Mouse (Mus musculus) olfactory bulb, adult 2 months (tissue): ENCODE measurements at regions not wholly inside any gene's neighbourhood (a gene's known extent, or its start where the extent isn't known, plus 50 kb on each side); places are given as distances from the start of the nearest gene placed in this dataset.

Source experiments
- H3K27ac ChIP-seq: fragments of 200-500 bp; 2 replicates; pipeline ENCODE4 v1.5.1; 2012; ENCODE audit warnings: low read depth, low read length; ENCODE audit not compliant: insufficient read depth
- H3K4me1 ChIP-seq: fragments of 200-500 bp; 2 replicates; pipeline ENCODE4 v1.6.1; 2012; ENCODE audit warnings: low read length; ENCODE audit not compliant: control insufficient read depth, insufficient read depth
- H3K4me3 ChIP-seq: fragments of 200-500 bp; 2 replicates; pipeline ENCODE4 v1.5.1; 2012; ENCODE audit warnings: mild to moderate bottlenecking, low read depth, low read length, moderate library complexity; ENCODE audit not compliant: insufficient read depth
- CTCF ChIP-seq: fragments of 200-500 bp; IDR thresholded peaks from 2 replicates; pipeline ENCODE4 v1.5.1; 2012; ENCODE audit warnings: low read depth, mild to moderate bottlenecking, low read length, moderate library complexity; ENCODE audit not compliant: insufficient read depth
- POLR2A ChIP-seq: fragments of 200-500 bp; IDR thresholded peaks from 2 replicates; pipeline ENCODE4 v1.6.1; 2012; ENCODE audit warnings: mild to moderate bottlenecking, low read depth, low read length, moderate library complexity; ENCODE audit not compliant: insufficient read depth
- WGBS: fragments of 180-500 bp; shearing (Covaris S2); methylation state at CpG from one replicate; pipeline ENCODE4 v1.1.7; 2018; 5-methylcytosine and 5-hydroxymethylcytosine counted together

DNA sequence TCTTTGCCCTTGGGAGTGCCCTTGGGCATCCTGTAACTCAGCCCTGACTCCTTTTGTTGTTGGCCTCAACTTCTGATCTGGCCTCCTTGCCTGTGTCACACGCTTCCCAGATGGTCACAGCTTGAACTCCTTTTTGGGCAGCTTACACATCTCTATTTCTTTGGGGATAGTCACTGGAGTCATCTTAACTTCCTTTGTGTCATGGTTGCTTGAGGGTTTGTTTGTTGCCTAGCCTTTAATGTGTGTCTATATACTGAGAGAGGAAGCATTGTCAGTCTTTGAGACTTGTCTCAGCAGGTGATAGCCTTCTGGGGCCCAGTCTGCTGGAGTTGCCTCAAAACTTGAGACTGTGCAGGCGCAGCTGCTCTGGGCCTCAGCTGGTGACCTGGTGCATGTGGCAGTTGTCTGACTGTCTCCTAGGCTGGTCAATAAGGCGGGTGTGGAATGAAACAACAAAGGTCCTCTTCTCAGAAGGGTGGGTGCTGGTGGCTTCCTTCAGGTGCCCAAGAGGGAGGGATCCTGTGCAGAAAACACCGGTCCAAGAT, 157.5 kb downstream of the Tpra1 start:
- 96% methylated on average over 4 of the region's 4 CpGs for WGBS
- no peak overlapping the region for H3K4me3 ChIP-seq

DNA sequence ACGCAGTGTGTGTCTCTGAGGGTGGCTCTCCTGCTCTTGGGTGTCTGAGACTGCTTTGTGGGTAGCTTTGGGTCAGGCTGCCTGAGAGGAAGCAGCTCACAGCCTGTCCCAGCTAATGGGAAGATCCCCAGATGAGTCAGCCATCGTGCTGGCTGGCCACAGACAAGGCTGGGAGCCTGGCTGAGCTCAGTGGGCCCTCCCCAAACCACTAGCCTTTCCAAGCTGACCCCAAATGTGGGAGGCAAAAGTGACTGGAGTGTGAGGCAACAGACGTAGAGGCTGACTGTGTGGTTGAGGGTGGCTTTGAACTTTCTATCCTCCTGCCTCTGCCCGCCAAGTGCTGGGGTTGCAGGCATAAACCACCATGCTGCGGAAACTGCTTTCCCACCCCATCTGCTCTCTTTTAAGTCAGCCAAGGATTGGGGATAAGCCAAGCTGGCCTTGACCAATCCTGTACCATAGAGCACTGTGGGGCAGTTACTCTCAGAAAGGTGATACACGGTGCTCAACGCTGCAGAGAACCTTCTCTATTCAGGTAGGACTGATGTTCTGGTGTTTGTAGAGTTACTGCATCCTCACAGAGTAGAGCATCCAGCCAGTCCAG, 163.0 kb downstream of the Tpra1 start:
- H3K4me3 ChIP-seq, result no peak overlapping the region
- TF ChIP-seq CTCF (no peak), POLR2A (no peak)
- H3K4me1 ChIP-seq, result peaks cover 15% of the 10 kb centered on the region
- 78% methylated on average over 7 of the region's 7 CpGs for WGBS
- H3K27ac ChIP-seq, result no peak overlapping the region

More for the DNA sequence above, 157.5 kb downstream of the Tpra1 start:
- Histone ChIP-seq H3K4me1 (no peaks in the 10 kb centered on the region), H3K27ac (no peak overlapping the region)
- no peak for TF ChIP-seq CTCF
- TF ChIP-seq POLR2A, result no peak

DNA sequence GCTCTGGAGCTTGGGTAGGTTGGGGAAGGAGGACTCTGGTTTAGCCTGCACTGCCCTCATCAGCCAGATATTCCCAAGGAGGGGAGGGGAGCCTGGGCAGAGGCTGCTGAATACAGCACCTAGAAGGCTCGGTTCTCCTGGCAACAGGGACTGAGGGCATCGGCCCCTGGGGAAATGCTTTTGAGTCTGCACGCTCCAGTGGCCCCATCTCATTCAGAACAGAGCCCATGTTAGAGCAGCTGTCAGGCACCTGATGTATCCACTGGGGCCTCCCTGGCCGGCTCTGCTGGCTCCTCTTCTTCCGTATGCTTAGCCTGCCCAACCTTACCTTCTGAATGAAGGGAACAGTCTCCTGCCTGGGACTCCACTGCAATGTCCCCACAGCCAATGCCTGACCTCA, 164.5 kb downstream of the Tpra1 start:
- WGBS, result 87% methylated on average over 5 of the region's 5 CpGs
- Histone ChIP-seq H3K4me1 (peaks cover 15% of the 10 kb centered on the region), H3K27ac (no peak overlapping the region), H3K4me3 (no peak overlapping the region)
- TF ChIP-seq POLR2A, result no peak
- TF ChIP-seq CTCF, result no peak

DNA sequence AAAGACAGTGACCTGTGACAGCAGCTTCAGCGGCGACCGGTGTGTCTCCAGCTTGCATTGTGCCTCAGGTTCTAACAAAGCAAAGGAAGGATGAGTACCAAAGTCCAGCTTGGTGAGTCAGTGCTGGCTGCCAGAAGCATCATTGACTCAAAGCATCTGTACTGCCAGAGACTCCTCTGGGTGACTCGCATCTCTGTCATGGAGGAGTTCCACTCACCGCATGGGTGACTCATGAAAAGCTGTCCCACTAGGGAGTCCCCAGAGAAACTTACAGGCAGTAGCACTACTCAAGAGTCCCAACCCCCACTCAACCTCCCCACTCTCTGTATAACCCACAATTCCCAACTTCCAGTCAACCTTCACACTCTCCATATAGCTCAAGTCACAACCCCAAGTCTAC, 166.2 kb downstream of the Tpra1 start:
- no peak overlapping the region for H3K4me3 ChIP-seq
- WGBS, result 47% methylated on average over 5 of the region's 5 CpGs
- TF ChIP-seq POLR2A, result no peak
- TF ChIP-seq CTCF, result no peak
- no peak overlapping the region for H3K27ac ChIP-seq
- H3K4me1 ChIP-seq, result peaks cover 15% of the 10 kb centered on the region

DNA sequence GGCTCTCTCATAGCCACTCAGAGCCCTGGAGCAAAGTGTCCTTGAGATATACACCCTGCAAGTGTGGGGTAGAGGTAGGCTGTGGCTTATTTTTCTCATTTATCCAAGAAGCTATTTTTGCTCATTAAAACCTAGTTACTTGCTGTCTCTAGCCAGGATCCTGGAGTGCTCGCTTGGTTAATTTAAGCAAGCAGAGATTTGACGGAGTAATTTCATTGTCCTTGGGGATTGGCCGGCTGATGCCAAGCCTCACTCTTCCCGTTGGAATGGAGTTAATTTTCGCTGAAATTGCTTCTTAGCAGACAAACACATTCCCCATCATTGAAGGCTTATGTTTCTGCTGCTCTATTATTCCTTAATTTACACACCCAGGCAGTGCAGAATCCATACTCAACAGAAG, 167.1 kb downstream of the Tpra1 start:
- 27% methylated on average over 5 of the region's 5 CpGs for WGBS
- Histone ChIP-seq H3K27ac (no peak overlapping the region), H3K4me3 (no peak overlapping the region), H3K4me1 (peaks cover 15% of the 10 kb centered on the region)
- TF ChIP-seq POLR2A, result no peak
- TF ChIP-seq CTCF, result no peak

DNA sequence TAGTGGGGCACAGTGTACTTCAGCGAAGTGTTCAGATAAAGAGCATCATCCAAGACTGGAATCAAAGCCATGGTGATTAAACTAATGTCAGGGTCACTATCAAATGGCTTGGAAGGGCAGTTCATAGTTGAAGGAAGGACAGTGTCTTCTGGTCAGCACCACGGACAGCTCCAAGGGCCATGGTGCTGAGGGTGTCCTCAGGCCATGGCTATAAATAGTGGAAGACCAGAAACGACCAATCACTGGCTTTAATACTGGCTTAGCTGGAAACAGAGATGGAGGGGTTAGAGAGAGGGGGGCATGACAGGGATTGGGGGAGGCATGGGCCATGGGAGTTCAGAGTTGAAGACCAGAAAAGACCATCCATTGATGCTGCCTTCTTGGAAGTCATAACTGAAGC, 168.0 kb downstream of the Tpra1 start:
- Histone ChIP-seq H3K4me1 (peaks cover 12% of the 10 kb centered on the region), H3K27ac (no peak overlapping the region), H3K4me3 (no peak overlapping the region)
- 32% methylated on average over 3 of the region's 3 CpGs for WGBS
- TF ChIP-seq POLR2A (no peak), CTCF (no peak)

DNA sequence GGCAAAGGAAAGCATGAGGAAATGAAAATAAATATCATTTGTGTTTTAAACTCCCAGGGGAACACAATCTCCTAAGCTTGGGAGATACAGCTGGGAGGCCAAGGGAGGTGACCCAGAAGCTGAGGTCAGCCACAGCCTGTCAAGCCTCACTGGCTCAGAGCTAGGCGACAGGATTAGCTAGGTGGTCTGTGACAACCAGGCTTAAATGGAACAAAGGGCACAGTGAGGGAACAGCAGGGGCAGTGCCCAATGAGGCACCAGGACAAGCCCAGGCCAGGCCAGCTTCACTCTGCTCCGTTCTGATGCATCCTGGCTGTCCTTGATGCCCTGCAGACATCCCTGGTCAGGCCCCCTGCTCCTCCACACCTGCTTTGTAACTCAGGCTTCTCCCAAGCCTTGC, 169.7 kb downstream of the Tpra1 start:
- H3K27ac ChIP-seq, result no peak overlapping the region
- WGBS, result 51% methylated on average over 2 of the region's 2 CpGs

DNA sequence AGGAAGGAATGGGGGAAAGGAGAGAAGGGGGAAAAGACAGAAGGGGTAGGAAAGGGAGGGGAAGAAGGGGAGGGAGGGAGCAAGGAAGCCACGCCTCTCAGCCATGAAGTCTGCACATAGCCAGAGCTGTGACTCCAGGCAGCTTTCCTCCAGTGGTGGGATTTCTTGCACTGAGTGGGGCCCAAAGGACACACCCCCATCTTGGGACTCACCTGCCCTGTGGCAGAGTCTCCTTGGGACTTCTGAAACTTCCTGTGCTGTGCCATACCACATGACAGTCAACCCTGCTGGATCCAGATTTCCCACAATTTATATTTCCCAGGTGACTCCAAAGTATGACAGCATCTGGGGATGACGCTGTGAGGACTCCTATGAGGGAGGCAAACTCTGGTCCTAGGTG, 170.5 kb downstream of the Tpra1 start:
- WGBS, result 79% methylated on average over 2 of the region's 2 CpGs
- Histone ChIP-seq H3K27ac (no peak overlapping the region), H3K4me1 (peaks cover 11% of the 10 kb centered on the region), H3K4me3 (no peak overlapping the region)
- no peak for TF ChIP-seq CTCF
- TF ChIP-seq POLR2A, result no peak

More for the DNA sequence above, 169.7 kb downstream of the Tpra1 start:
- Histone ChIP-seq H3K4me1 (peaks cover 11% of the 10 kb centered on the region), H3K4me3 (no peak overlapping the region)
- TF ChIP-seq CTCF (no peak), POLR2A (no peak)

DNA sequence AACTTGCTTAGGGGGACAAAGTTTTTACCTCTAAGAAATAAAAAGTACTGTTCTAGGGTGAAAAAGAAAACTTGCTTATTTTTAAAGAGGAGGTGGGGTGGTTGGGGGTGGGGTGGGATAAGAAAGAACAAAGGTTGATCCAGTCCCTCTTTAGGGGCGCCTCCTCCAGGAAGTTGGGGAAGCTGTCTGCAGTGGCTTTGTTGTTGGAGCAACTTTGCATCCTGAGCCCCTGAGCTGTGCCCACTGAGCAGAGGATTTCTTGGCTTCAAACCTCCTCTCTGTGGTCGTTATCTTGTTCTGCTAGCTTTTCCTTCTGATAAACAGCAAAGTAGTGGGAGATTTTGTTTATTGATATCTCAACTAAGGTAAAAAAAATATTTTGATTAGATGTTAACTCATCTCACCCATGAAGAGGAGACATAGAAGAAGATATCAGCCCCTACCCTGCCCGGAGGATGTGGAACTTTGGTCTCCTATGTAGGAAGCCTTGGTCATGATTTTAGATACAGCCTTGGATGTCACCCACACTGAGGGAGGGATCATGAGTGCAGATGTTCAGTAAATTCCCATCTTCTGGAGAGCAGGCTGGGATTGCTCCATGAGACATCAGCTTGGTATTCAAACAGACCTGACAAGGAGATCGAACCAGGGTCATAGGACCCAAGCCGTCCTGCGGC, 179.7 kb downstream of the Tpra1 start:
- no peak overlapping the region for H3K27ac ChIP-seq
- no peak overlapping the region for H3K4me3 ChIP-seq
- TF ChIP-seq POLR2A (no peak), CTCF (no peak)
- no peaks in the 10 kb centered on the region for H3K4me1 ChIP-seq
- WGBS, result 76% methylated on average over 6 of the region's 6 CpGs

DNA sequence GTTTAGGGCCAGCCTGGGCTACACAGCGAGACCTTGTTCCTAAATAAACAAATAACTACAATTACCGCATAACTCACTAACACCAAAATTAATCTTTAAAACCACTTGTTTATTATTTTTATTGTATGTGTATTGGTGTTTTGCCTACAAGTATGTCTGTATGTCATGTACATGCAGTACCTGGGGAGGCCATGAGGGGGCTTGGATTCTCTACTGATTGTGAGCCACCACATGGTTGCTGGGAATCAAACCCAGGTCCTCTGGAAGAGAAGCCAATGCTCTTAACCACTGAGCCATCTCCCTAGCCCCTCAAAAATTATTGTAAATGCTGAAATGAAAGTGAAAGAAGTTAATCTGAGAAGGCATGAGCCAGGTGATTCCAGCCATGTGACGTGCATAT, 182.4 kb downstream of the Tpra1 start:
- Histone ChIP-seq H3K4me1 (peaks cover 9% of the 10 kb centered on the region), H3K27ac (no peak overlapping the region), H3K4me3 (no peak overlapping the region)
- WGBS, result 98% methylated on average over 3 of the region's 3 CpGs
- TF ChIP-seq CTCF (no peak), POLR2A (no peak)
